Mouse (Mus musculus) limb, embryonic 12.5 days (tissue): ENCODE results near the gene Cdkl5. TPM values are rescaled to one million over a fixed set of nuclear protein-coding genes. Genes with fewer than 3 reads are reported as not detected.

Experiments
- ATAC-seq: fragments of 200-750 bp; cut with Nextera tagmentation; 2 replicates; pipeline ENCODE4 v1.8.0; 2017; ENCODE audit warnings: low read depth, moderate TSS enrichment; ENCODE audit not compliant: insufficient number of reproducible peaks, insufficient read depth, low FRiP score, low TSS enrichment
- H3K27ac ChIP-seq: fragments of 300-500 bp; sonication (generic); 2 replicates; pipeline ENCODE4 v1.5.1; 2016; ENCODE audit warnings: mild to moderate bottlenecking, moderate library complexity
- H3K27me3 ChIP-seq: fragments of 300-500 bp; sonication (generic); 2 replicates; pipeline ENCODE4 v1.6.1; 2016; ENCODE audit warnings: mild to moderate bottlenecking, moderate library complexity
- H3K36me3 ChIP-seq: fragments of 300-500 bp; sonication (generic); 2 replicates; pipeline ENCODE4 v1.6.1; 2016; ENCODE audit warnings: mild to moderate bottlenecking, moderate library complexity
- H3K4me1 ChIP-seq: fragments of 300-500 bp; sonication (generic); replicated peaks from 2 replicates; pipeline ENCODE4 v1.6.1; 2016
- H3K4me2 ChIP-seq: fragments of 300-500 bp; sonication (generic); 2 replicates; pipeline ENCODE4 v1.6.1; 2016; ENCODE audit warnings: mild to moderate bottlenecking, moderate library complexity
- H3K4me3 ChIP-seq: fragments of 300-500 bp; sonication (generic); replicated peaks from 2 replicates; pipeline ENCODE4 v1.5.1; 2016; ENCODE audit warnings: mild to moderate bottlenecking
- H3K9ac ChIP-seq: fragments of 300-500 bp; sonication (generic); replicated peaks from 2 replicates; pipeline ENCODE4 v1.6.1; 2016; ENCODE audit warnings: mild to moderate bottlenecking, moderate library complexity
- H3K9me3 ChIP-seq: fragments of 300-500 bp; sonication (generic); 2 replicates; pipeline ENCODE4 v1.6.1; 2016; ENCODE audit warnings: mild to moderate bottlenecking, moderate library complexity
- WGBS: fragments of 180-500 bp; shearing (Covaris S2); methylation state at CpG from one replicate; pipeline ENCODE4 v1.1.7; 2016; 5-methylcytosine and 5-hydroxymethylcytosine counted together
- polyA plus RNA-seq: library from polyadenylated mRNA; unstranded; fragments of >200 nt; fragmentation: Nextera tagmentation; extraction: Ambion mirVana; gene quantifications from 2 replicates; pipeline ENCODE4 v1.2.1, GENCODE M21; 2016

The Cdkl5 gene
- 1.4 and 1.7 TPM in 2 replicates for polyA plus RNA-seq

DNA sequence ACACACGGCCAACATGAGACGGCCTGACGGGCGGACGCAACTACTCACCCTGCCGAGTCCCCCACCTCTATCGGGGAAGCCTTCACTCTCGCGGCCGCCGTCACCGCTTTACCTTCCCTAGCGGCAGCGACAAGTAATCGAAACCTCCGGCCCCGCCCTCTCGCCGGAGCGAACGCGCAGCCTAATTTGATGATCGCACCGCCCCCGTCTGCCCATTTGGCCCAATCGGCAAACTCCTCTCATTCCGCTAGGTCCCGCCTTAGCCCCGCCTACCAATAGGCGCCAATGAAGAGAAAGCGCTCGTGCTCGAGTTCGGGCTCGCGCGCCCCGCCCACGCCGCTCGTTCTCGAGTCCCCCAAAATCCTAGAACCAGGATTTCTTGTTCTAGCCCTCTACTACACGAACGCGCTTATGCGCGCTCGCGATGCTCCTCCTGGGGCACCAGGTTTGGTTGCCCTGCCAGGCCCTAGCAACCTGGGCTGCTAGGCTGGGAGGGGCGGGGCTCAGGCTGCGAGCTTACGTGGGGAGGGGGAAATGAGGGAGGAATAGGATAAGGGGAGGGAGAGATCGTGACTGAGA lies at the start of gene Cdkl5:
Gene Cdkl5, minus strand, starts transcription at position 162 of the 579 bp plus-strand sequence.
- H3K4me2 ChIP-seq, result peak within 1 kb of the TSS; percentile 56
- H3K4me3 ChIP-seq, result peak within 1 kb of the TSS; percentile 55
- peak within 1 kb of the TSS; percentile 67 for H3K27ac ChIP-seq
- H3K4me1 ChIP-seq, result no peaks in the 10 kb centered on the region
- peaks cover 29% of the 10 kb centered on the region for H3K27me3 ChIP-seq
- no peaks in the 10 kb centered on the region for H3K36me3 ChIP-seq
- no peaks in the 10 kb centered on the region for H3K9me3 ChIP-seq
- 20% methylated on average over 53 of the region's 53 CpGs for WGBS
- ATAC-seq, result peak; percentile 94
- peak within 1 kb of the TSS; percentile 62 for H3K9ac ChIP-seq

DNA sequence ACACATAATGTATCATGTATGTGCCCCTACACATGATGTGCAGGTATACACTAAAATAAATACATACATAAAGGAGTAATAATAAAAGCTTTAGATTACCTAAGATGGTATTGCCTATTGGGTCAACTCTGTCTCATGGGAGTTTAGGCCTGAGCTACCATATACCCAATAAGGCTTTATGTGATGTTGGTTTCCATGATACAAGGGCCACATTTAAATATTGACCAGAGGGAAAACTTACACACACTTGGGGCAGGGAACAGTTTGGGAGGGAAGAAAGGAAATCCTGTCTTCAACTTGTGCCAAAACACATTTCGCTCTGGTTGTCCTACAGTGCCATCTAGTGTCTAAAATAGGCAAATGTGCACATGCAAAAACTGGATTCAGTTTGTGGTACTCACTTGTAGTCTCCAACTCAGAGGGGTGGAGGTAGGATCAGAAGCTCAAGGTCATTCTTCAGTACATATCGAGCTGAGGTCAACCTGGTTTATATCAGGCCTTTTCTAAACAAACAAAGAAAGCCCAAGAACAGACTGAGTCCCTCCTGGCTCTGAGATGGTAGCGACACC lies 38.8 kb upstream of the Cdkl5 start:
- 0 out of 2 replicates have a peak, but pooled peaks cover 9% of the 10 kb centered on the region for H3K27me3 ChIP-seq
- WGBS, result 42% methylated on average over 3 of the region's 3 CpGs

DNA sequence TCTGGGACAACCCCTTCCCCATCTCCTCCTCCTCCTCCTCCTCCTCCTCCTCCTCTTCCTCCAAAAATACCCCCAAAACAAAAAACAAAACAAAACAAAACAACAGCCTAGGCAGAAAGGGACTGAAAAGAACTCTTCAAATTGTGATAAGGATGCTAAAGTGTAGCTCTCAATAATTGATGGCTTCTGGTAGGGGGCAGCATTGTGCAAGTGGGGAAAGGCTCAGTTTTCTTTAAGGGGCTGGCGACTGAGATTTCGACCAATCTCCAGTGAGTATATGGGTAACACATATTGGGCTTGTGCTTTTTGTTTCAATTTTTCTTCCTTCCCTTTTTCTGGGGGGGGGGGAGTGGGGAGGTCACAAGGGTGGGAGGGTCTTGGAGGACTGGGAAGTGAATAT lies 37.9 kb upstream of the Cdkl5 start:
- no peak overlapping the region for H3K4me2 ChIP-seq
- no peaks in the 10 kb centered on the region for H3K9me3 ChIP-seq
- no peaks in the 10 kb centered on the region for H3K36me3 ChIP-seq
- H3K4me3 ChIP-seq, result no peak overlapping the region
- H3K4me1 ChIP-seq, result no peaks in the 10 kb centered on the region
- no peak for ATAC-seq
- 0 out of 2 replicates have a peak, but pooled peaks cover 9% of the 10 kb centered on the region for H3K27me3 ChIP-seq
- WGBS, result 46% methylated on average over 2 of the region's 2 CpGs
- H3K9ac ChIP-seq, result no peak overlapping the region
- no peak overlapping the region for H3K27ac ChIP-seq

More for the DNA sequence above, 38.8 kb upstream of the Cdkl5 start:
- no peak overlapping the region for H3K27ac ChIP-seq
- H3K4me3 ChIP-seq, result no peak overlapping the region
- H3K9me3 ChIP-seq, result no peaks in the 10 kb centered on the region
- H3K9ac ChIP-seq, result no peak overlapping the region
- H3K36me3 ChIP-seq, result no peaks in the 10 kb centered on the region
- H3K4me1 ChIP-seq, result no peaks in the 10 kb centered on the region
- ATAC-seq, result no peak
- no peak overlapping the region for H3K4me2 ChIP-seq

DNA sequence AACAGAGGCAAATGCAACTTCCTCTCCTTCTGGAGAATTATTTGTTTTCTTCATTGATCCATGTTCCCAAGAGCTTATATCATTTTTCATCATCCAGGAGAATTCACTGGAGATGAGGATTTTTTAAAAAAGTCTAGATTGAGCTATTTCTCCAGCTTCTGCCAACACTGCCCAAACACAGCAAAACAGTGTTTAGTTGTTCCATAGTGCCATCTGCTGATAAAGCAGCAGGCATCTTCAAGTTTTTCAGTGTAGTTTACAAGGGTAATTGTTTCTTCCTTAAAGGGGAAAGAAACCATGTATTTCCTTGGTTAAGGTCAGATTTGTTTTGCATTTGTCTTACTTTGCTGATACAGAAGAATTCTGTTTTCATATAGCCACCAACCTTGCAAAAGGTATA lies 35.7 kb upstream of the Cdkl5 start:
- H3K4me3 ChIP-seq, result no peak overlapping the region
- H3K9me3 ChIP-seq, result no peaks in the 10 kb centered on the region
- no peaks in the 10 kb centered on the region for H3K4me1 ChIP-seq
- no peak for ATAC-seq
- H3K36me3 ChIP-seq, result no peaks in the 10 kb centered on the region
- no peak overlapping the region for H3K4me2 ChIP-seq
- 0 out of 2 replicates have a peak, but pooled peaks cover 6% of the 10 kb centered on the region for H3K27me3 ChIP-seq
- no peak overlapping the region for H3K9ac ChIP-seq
- H3K27ac ChIP-seq, result no peak overlapping the region

DNA sequence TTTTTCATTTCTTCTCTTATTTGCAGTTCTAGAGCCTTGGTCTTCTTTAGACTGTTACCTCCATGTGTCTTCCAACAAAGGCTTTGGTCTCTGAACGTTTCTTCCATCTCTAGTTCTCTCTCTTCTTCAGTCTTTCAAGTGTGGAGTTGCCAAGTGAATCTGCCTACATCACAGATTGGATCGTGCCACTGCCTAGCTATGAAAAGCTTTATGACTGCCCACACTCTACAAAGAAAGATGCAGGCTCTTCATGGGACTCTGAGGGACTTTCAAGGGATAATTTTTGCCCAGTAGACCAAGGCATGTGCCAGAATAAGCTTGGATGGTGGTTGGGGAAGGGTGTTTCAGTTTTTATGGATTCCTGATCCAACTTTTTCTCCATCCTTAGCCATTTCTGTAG lies 30.0 kb upstream of the Cdkl5 start:
- Histone ChIP-seq H3K4me1 (no peaks in the 10 kb centered on the region), H3K9ac (no peak overlapping the region), H3K27ac (no peak overlapping the region), H3K36me3 (no peaks in the 10 kb centered on the region), H3K9me3 (no peaks in the 10 kb centered on the region), H3K4me3 (no peak overlapping the region), H3K27me3 (peaks cover 12% of the 10 kb centered on the region; the same call in 1 of the 2 replicates), H3K4me2 (no peak overlapping the region)
- 56% methylated on average over 2 of the region's 2 CpGs for WGBS
- ATAC-seq, result no peak

DNA sequence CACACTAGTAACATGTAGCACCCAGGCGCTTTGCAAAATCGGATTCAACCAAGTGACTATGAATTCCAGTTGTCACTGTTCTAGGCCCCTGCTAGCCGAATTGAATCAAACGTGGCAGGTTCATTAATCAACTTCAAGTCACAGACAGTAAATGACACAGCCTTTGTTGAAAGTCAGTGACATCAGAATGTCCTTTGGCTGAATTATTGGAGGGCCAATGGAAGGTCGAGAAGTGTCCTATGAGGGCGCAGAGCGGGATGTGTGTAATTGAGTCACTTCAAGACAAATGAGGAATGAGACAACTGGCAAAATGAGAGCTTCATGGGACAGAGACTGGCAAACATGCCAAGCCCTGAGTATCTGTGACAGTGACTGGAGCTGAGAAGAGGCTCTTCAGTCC lies 27.0 kb upstream of the Cdkl5 start:
- Histone ChIP-seq H3K4me1 (no peaks in the 10 kb centered on the region), H3K27ac (no peak overlapping the region), H3K36me3 (no peaks in the 10 kb centered on the region), H3K4me2 (no peak overlapping the region), H3K9me3 (no peaks in the 10 kb centered on the region), H3K4me3 (no peak overlapping the region), H3K9ac (no peak overlapping the region), H3K27me3 (peaks cover 9% of the 10 kb centered on the region; the same call in 1 of the 2 replicates)
- WGBS, result 82% methylated on average over 7 of the region's 7 CpGs
- ATAC-seq, result no peak

DNA sequence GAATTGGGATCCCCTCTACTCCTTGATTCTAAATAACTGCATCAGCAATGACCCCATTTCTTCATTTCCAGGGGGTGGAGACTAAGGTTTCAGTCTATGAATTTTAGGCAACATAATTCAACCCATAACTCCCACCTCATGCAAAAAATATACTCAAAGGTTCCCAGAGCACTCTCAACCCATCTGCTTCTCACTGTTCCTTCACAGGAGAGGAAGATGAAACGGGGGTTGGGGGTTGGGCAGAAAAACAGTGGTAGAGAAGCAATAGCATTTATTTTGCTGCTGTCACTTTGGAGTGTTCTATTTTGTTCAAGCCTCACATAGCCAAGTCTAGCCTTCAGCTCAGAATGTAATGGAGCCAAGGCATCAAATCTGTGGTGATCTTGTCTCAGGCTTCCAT lies 23.7 kb upstream of the Cdkl5 start:
- no peak for ATAC-seq
- no peak overlapping the region for H3K4me3 ChIP-seq
- no peak overlapping the region for H3K27ac ChIP-seq
- H3K36me3 ChIP-seq, result no peaks in the 10 kb centered on the region
- H3K9me3 ChIP-seq, result no peaks in the 10 kb centered on the region
- peaks cover 14% of the 10 kb centered on the region; the same call in 1 of the 2 replicates for H3K27me3 ChIP-seq
- H3K4me2 ChIP-seq, result no peak overlapping the region
- no peak overlapping the region for H3K9ac ChIP-seq
- WGBS, result 81% methylated on average over 1 of the region's 1 CpGs
- H3K4me1 ChIP-seq, result no peaks in the 10 kb centered on the region

DNA sequence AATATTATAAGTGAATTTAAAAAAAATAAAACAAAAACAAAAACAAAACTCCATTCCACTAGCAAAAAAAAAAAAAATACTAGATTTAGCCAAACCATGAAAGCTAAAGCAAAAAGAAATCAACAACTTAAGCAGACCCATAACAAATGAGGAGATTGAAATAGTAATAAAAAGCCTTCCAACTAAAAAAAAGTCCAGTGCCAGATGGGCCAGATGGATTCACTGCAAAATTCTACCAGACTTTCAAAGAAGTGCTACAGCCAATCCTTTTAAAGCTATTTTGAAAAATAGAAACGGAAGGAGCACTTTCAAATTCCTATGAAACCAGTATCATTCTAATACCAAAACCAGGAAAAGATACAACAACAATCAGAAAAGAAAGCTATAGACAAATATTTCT lies 11.8 kb upstream of the Cdkl5 start:
- no peak overlapping the region for H3K27ac ChIP-seq
- H3K4me1 ChIP-seq, result no peaks in the 10 kb centered on the region
- no peak for ATAC-seq
- WGBS, result 70% methylated on average over 1 of the region's 1 CpGs
- H3K9ac ChIP-seq, result no peak overlapping the region
- no peak overlapping the region for H3K4me2 ChIP-seq
- H3K27me3 ChIP-seq, result peaks cover 21% of the 10 kb centered on the region
- H3K36me3 ChIP-seq, result no peaks in the 10 kb centered on the region
- H3K4me3 ChIP-seq, result no peak overlapping the region
- H3K9me3 ChIP-seq, result no peaks in the 10 kb centered on the region

DNA sequence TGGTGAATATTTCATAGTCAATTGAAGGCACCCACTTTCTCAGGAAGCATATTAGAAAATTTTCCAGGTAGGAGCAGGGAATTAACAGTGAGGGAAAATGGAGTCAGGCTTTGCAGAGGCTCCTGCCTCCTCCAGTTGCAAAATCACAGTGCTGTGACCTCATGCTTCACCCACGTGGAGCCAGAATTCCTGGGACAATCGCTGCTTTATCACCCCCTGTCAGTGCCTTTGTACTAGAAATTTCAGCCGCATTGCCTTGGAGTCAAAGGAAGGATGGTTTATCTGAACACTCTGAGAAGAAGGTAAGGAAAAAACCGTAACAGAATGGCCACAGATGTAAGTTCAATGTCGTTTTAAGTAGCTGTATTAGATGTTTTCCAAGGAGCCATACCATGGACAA lies 1.5 kb upstream of the Cdkl5 start:
- Histone ChIP-seq H3K36me3 (no peaks in the 10 kb centered on the region), H3K9me3 (no peaks in the 10 kb centered on the region), H3K27me3 (peaks cover 38% of the 10 kb centered on the region), H3K4me2 (no peak overlapping the region), H3K27ac (no peak overlapping the region), H3K4me1 (no peaks in the 10 kb centered on the region), H3K4me3 (no peak overlapping the region), H3K9ac (no peak overlapping the region)
- no peak for ATAC-seq
- 26% methylated on average over 5 of the region's 5 CpGs for WGBS

DNA sequence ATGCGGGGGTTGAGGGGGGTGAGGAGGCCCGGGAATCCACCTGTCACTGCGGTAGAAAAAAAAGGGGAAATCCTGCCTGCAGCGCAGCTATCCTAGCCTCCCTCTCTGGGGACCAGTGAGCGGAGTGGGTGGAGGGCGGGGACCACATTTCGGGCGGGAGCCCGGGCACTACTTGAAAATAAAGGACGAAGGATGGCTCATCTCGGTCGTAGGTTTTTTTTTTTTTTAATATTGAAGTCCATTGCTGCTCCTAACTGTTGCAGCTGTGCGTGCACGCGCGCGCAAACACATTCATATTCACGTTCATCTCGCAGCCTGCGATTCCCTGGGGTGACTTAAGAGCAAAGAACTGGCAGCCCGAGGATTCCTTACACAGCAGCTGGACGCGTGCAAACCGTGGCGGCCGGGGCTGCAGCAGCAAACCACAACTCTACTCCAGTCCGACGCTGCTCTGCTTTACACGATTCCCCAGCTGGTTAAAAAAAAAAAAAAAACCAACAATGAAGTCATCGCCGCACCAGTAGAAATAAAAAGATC lies 695 bp upstream of the Cdkl5 start:
- WGBS, result 10% methylated on average over 31 of the region's 31 CpGs
- peak overlapping the region; percentile 62 for H3K27ac ChIP-seq

DNA sequence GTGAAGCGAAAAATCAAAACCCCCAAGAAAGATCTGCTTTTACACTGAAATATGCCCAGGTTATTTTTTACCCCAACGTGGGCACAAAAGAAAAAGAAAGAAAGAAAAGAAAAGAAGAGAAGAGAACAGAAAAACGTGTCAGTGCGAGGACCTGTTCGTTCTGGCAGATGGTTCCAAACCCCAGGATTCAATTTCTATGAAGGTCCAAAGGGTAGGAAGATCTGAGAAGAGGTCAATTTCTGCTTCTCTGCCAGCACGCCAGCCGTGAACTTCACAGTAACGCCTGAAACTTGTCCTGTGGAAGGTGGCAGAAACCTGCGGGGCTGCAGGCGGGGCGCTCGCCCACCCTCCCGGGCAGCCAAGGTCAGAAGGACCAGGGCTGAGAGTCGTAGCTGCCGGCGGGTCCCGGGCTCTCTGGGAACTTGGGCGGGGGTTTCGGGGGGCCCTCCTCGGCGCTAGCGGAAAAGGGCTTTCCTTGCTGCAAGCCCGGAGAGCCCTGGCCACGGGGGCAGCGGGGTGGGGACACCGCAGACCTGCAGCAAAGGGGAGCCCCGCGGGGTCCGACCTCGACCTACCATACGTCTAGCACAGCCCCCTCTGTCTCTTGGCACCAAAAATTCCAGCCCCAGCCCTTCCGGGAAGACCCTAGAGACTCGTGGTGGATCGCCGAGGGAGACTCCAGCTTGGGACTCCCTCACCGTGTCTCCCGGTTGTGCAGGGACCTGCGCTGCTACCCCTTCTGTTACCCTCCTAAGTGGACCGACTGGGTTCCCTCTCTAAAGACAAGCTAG lies 560 bp downstream of the Cdkl5 start:
- Histone ChIP-seq H3K36me3 (no peaks in the 10 kb centered on the region), H3K4me1 (no peaks in the 10 kb centered on the region), H3K27me3 (peaks cover 29% of the 10 kb centered on the region), H3K9me3 (no peaks in the 10 kb centered on the region), H3K4me2 (peak overlapping the region; percentile 56), H3K27ac (peak overlapping the region; percentile 67), H3K4me3 (peak overlapping the region; percentile 55), H3K9ac (peak overlapping the region; percentile 62)
- ATAC-seq, result peak; percentile 7; the same call in 1 of the 2 replicates
- WGBS, result 21% methylated on average over 39 of the region's 39 CpGs

More for the DNA sequence above, 695 bp upstream of the Cdkl5 start:
- Histone ChIP-seq H3K4me1 (no peaks in the 10 kb centered on the region), H3K36me3 (no peaks in the 10 kb centered on the region), H3K4me3 (peak overlapping the region; percentile 55), H3K9ac (no peak overlapping the region; the same call in 1 of the 2 replicates), H3K4me2 (peak overlapping the region; percentile 43), H3K27me3 (peaks cover 30% of the 10 kb centered on the region), H3K9me3 (no peaks in the 10 kb centered on the region)
- peak; percentile 46; the same call in 1 of the 2 replicates for ATAC-seq
